Mouse (Mus musculus) MEL-GATA-1-ER (cell line): ENCODE measurements around the gene Adgrl3.

Source experiments
- DNase-seq: peaks from one replicate; pipeline ENCODE4 v3.0.0-alpha.2; 2012; ENCODE audit warnings: low read depth; ENCODE audit errors: extremely low read depth

Adgrl3 gene

DNA sequence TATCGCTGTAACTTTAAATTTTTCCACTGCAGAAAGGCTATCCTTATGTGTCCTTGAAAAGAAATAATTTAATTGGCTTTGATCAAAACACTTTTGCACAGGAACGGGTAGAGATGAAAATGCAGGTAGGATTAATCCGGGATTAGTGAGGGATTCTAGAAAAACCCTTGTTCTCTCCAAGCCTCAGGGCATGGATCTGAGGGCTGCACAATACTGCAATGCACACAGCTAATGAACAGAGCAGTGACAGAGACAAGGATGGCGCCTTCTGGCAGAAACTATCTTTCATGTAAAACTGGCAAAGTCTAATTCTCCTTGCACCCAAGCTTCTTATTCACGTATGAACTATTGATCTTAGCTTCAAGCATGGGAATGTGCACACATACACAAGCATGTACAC lies 791.0 kb downstream of the Adgrl3 start:
- no peak for DNase-seq

DNA sequence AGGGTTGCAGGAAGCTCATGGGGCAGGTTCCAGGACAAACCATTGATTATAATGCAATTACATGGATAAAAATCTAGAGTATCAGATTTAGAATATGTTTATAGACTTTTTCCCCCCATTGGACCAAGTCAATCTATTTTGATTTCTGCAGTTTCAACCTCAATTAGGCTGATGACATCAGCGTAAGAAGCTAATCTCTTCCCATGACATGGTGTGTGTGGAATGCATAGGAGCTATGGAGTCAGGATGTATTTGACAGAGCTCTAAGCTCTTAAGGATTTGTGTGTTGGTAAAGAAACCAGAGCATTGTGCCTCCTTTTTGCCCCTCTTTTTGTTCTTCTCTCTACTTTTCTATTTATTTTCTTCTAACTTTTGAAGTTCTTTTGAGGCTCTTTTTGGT lies 812.1 kb downstream of the Adgrl3 start:
- DNase-seq, result no peak

GRCm38 (mm10) chr5:81832679-81833078 lies 812.7 kb downstream of the Adgrl3 start:
- DNase-seq, result no peak

DNA sequence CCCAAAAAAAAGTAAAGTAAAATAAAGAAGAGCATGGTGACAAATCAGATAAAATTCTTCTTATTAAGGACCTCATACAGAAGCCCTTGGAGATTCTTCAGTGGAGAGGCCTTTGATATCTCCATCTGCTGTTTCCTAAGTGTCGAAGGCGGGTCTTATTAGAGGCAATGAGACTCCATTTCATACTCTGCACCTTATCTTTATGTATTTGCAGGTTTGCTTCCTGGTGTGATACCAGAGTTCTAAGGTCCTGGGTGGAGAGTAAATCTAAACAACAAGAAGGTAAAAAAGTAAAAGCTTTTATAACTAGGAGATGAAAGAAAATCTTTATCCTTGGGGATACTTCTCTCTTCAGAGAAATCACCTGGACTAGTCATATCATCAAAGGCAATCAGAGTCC lies 817.9 kb downstream of the Adgrl3 start:
- DNase-seq, result no peak

DNA sequence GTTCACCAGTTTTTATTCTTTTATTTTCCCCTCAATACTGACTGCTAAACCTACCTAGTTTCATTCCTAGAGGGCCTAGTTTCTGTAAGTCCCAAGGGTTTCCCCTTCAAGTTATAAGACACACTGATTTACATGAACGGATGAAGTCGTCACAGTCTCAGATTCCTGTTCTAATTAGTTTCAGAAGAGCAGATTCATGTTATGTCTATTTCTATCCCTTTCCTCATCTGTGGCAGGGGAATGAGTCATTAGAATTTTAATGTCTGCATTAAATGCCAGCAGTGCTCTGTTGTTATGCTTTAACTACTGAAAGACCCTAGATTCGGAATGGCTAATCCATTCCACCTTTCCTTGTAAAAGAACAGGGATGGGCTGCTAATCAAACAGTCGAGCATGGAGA lies 823.9 kb downstream of the Adgrl3 start:
- no peak for DNase-seq

- no peak for DNase-seq
Measured at GRCm38 (mm10) chr5:81870336-81870735, 850.4 kb downstream of the Adgrl3 start.
